11 mouse cellular contexts compared by ENCODE assay signal in the genomic region with DNA sequence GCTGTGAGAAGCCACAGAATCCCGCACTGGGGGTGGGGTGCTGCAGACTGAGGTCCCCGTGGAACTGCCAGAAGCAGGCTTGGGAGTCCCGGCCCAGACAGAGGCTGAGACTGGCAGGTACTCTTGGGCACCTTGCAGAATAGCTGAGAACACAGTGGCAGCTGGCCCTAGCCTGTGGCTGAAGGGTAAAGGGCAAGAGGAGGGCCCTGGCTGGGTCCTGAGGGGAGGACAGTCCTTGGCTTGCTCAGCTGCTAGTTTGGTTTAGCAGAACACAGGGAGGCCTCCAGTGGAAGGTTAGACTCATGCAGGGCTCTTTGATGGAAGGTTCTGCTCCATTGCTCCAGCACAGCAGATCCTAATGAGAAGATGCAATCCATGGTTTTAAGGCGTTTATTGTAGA.
"Had no signal": no experiment of that assay in that cellular context is flagged by ENCODE, and none has a peak within 500 bp of the region (broad histone marks: within the 10 kb centered on the region; RNA-seq: fewer than 3 reads in every experiment).

No protein-coding gene starts in this region.

- DNase-seq: kidney, adult 11 months; layer of hippocampus, postnatal 36 days; left cerebral cortex, postnatal 4 days; lung, adult 2 months; lung, postnatal 14 days; lung, postnatal 4 days; midbrain, embryonic 14.5 days; spleen, adult 18-20 months; thymus, postnatal 25 days had no signal

- ATAC-seq: intestine, embryonic 15.5 days; liver, embryonic 12.5 days had no signal
